Mouse (Mus musculus) liver, embryonic 14.5 days (tissue): ENCODE results near the gene Ltbp4.

Experiments used
- CTCF ChIP-seq: IDR thresholded peaks from 2 replicates; pipeline ENCODE4 v1.5.1; 2016; ENCODE audit warnings: antibody characterized with exemption, low read depth, control low read depth
- EP300 ChIP-seq: IDR thresholded peaks from 2 replicates; pipeline ENCODE4 v1.6.1; 2016; ENCODE audit warnings: antibody characterized with exemption, low read depth

- TF ChIP-seq CTCF (no peak), EP300 (no peak)
Observed at GRCm38 (mm10) chr7:27364379-27364778, 26.9 kb upstream of the Ltbp4 start.
